Mouse (Mus musculus) layer of hippocampus, postnatal 10 days (tissue): ENCODE measurements around the gene Rpusd2. TPM values are rescaled to one million over a fixed set of nuclear protein-coding genes. Genes with fewer than 3 reads are reported as not detected.
"Not testable (repeated sequence)": the region's sequence is repeated elsewhere in the genome, so short reads cannot be mapped to it uniquely, and the experiment has no call there.

Experiments
- DNase-seq, 2 experiments: peaks; one replicate each; pipeline ENCODE4 v3.0.0; 2021; ENCODE audit warnings: low spot score in 2 of 2
- long read RNA-seq: library from polyadenylated mRNA; stranded (forward); transcript quantifications from one replicate; pipeline ENCODE4 v2.0.0, GENCODE M21; 2023
- total RNA-seq, 2 experiments: library from RNA; stranded (reverse); gene quantifications; 2 replicates each; pipeline ENCODE4 v1.2.3; 2021

Gene Rpusd2
- 1 to 10 TPM; 6.2 to 6.5 TPM for total RNA-seq
- long read RNA-seq, partial matches to known transcripts, result 0 of 3 reads
- long read RNA-seq, other reads (novel, unspliced or antisense), result 0 of 3 reads

DNA sequence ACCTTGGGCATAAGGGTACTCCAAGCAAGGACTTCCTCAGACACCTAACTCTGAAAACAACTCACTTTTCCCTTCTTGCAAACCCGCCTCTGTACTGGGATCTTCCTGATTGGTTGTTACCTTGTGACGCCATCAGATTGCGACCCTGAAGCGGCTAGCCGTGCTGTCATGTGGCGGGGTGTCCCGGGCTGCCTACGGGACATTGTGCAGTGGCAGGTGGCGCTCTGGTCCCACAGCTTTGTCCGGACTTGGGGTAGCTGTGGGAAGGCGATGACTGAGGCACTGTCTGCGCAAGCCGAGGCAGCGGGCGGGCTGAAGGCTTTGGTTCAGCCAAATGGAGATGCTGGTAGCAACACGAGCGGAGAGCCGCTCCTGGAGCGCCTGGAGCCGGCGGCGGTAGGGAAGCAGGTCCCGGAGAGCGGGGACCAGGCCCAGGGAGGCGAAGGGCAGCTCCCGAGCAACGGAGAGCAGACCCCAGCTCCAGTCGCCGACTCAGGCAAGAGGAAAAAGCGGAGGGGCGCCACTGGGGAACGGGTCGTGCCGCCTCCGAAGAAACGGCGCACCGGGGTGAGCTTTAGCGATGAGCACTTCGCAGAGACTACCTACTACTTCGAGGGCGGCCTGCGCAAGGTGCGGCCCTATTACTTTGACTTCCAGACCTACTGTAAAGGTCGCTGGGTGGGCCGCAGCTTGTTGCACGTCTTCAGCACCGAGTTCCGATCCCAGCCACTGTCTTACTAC, at the start of gene Rpusd2:
TSS of gene Rpusd2 (plus strand) at position 135 of the 741 bp plus-strand sequence.
- DNase-seq, result peak; percentile 90 to 93

DNA sequence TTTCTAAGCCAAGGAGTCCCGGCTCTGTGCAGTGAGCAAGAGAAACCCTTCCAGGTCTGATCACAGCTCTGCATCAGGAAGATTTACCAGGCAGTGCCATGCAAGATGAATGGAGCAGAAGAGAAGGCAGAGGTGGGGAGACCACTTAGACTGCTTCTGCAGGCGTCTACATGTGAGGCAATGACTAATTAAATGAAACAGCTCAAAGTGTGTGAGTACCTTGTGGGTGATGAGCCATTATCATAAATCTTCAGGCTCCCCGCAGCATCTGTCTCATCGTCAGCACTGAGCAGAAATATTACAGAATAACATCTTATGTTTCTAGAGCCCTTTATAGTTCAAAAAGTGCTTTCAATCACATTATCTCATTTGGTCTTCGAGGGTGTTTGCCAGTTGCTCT, 39.1 kb upstream of the Rpusd2 start:
- no peak for DNase-seq

DNA sequence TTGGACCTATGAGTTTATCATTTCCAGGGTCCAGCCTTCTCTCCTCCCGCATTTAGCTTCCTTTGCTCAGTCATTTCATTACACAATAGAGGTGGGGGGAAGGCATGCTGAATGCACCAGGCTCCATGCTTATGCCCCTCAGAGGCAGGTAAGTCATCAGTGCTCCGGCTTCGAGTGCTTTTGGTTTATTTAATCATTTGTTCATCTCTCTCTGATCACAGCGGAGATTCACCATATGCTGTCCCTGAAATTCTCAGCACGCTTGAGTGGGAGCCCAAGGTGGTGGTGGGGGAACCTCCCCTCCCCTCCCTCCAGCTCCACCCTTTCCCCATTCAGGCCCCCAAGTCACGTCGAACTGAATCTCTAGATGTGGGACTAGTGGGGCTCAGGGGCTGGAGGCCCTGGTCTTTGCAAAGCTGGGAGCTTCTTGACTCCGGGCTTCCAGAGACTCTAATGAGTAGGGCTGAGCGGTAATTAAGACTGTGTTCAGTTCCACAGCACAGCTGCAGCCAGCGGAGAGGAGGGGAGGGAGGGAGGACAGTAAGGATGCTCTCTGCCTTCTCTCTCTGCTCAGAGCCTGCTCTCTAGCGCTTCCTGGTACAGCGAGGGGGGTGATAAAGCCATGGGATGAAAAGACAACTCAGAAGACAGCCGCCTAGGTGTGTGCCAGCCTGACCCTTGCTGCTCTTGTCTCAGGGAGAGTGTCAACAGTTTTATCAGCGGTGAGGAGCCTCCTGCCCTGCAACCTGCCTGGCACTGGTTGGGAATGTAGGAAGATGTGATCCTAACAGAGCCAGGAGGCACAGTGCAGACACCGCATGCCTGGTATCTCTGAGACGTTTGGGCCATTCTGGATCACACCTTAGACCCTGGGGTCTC, 38.4 kb upstream of the Rpusd2 start:
- peak in 1 of 2 experiments; percentile 9 for DNase-seq

DNA sequence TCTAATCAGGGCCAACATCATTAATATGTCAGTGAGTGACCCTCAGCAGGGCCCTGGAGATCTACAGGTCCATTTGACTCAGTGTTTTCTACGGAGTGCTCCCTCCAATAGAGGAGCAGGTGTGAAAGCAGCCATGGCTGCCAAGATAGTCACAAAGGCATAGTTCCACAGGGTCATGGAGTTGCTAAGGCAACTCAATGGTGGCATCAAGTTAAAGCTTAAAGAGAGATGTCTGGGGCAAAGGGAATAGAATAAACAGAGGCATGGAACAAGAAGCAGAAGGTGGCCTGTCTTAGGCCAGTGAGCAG, 37.8 kb upstream of the Rpusd2 start:
- DNase-seq, result no peak

DNA sequence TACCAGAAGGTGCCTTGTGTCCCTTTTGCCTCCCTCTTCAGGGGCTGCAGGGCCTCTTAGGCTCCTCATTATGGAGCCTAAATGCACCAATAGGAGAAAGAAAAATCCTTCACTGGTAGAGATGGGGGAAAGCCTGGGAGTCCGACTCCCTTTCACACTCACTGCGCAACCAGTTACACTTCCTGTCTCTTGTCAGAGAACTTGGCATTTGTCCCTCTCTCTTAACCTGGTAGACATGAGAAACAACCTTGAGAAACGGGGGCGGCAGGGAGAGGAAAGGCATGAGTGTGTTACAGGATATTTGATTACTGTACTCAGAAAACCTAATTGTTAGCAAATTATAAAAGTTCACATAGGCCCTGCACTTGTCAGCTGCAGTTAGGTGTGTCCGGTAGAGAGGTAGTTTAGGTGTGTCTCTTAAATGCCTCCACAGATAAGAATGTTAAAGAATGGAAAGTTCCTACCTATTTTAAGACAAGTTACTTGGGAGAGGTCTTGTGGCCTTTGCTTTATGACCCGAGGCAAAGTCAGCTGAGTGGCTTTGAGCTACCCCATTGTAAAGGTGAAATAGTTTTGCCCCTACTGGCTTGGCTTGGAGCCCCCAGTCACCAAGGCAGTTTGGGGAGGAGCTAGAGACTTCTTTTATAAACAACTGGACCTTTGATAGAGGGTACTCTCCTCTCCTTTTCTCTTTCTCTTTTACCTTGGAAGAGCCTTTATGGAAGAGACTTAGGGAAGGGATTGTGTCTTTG, 36.3 kb upstream of the Rpusd2 start:
- no peak for DNase-seq

DNA sequence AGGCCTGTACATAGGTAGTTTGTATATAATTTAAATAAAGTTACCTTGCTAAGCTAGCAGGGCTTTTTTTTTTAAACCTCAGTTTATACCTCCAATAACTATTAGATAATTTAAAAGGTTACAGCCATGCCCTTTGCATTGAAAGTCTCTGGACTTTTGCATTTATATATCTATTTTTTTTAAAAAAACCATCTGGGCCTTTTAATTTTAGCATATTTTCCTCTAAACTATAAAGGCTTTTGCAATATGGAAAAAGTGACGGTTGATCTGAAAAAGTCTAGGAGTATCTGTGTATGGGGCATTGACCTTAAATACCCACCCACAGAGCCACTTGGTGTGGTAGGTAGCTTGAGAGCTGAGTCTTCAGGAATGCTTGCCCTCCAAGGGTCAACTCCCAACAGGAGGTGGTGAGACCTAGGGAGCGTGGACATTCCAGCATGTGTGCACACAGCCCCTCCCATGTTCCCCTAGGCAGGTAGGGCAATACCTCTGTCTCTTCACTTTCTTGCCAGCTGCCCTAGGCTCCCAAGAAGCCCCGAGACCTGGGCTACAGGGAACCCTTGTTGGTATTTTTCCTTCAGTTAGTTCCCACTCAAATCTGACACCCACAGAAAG, 35.5 kb upstream of the Rpusd2 start:
- no peak for DNase-seq

DNA sequence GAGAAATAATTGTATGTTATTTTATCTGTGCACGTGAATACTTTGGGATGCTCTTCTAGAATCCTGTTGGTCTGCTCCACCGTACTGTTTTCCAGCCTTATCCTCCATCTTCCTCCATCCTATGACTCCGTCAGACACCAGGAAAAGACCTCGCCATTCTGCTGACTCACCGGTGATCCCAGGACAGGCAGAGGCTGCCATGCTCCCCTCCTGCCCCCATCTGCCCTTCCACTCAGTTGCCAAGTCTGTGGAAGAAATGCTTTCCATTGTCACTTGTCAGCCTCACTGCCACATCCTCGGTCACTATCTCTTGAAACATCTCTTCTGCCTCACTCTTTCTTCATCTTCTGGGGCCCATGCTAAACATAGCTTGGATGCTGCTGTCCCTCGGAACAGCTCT, 27.7 kb upstream of the Rpusd2 start:
- DNase-seq, result no peak

DNA sequence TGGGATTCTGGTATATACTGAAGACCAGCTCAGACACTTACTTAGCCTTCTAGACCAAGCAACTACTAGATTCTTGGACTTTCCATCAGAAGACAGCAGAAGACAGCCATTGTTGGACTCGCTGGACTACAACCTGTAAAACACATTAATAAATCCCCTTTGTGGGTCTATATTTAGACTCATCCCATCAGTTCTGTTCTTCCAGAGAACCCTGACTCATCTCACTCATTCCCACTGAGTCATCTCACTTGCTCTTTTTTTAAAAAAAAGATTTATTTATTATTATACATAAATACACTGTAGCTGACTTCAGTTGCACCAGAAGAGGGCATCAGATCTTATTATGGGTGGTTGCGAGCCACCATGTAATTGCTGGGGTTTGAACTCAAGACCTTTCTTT, 25.2 kb upstream of the Rpusd2 start:
- no peak for DNase-seq

DNA sequence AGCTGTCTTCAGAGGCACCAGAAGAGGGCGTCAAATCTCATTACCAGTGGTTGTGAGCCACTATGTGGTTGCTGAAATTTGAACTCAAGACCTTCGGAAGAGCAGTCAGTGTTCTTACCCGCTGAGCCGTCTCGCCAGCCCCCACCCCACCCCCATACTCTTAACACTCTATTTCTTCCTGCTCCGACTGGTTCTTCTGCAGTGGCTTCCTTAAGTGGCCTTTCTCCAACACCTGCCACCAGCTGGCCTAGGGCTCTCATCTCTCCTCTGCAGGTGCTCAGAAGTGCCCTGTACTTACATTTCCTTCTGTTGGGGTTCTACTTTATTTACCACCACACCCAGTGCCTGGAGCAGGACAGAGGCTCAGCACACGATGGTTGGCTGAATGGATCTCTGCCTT, 19.6 kb upstream of the Rpusd2 start:
- no peak for DNase-seq

DNA sequence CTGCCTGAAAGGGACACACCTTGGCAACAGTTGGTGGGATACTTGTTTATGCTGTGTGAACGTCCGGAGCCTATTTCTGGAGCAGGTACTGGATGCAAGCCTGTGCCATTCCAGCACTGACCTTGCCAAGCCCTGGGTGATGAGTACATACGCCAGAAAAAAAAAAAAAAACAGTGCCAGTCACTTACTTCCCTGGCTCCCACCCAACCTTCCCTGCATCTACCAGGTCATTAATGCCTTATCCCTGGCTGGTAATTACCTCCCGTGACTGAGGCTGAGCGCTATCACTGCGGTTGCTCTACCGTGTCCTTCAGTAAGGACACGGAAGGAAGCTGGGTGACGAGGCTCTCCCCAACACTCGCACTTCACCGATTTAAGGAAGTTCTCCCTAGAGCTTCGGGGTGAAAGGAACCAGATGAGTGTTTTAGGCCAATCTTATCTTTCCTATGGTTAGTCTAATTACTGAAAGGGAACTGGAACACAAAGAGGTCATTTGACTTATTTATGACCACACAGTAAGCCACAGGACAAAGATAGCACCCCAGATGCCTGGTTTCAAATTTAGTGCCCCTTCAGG, 18.9 kb upstream of the Rpusd2 start:
- DNase-seq, result no peak

DNA sequence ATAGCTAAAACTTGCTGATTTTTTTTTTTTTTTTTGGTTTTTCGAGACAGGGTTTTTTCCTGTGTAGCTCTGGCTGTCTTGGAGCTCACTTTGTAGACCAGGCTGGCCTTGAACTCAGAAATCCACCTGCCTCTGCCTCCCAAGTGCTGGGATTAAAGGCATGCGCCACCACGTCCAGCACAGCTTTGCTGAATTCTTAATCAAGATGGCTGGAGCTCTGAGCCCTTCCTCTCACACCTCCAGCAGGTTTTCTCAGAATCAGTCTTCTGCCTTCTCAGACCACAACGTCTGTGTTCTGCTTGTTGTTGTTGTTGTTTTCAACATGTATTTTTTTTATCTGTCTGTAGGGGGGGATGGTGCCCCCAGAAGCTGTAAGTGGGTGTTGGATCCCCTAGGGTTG, 18.3 kb upstream of the Rpusd2 start:
- DNase-seq, result not testable (repeated sequence)

DNA sequence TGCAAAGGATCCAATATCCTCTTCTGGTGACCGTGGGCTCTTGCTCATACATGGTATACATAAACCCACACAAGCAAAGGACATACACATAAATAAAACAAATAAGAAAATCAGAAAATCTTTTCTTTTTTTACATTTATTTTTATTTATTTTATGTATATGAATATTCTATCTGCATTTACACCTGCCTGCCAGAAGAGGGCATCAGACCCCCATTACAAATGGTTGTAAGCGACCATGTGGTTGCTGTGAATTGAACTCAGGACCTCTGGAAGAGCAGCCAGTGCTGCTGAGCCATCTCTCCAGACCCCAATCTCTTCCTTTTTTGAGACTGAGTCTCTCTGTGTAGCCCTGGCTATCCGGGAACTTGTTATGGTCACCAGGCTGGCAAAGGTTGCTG, 16.9 kb upstream of the Rpusd2 start:
- DNase-seq, result no peak

DNA sequence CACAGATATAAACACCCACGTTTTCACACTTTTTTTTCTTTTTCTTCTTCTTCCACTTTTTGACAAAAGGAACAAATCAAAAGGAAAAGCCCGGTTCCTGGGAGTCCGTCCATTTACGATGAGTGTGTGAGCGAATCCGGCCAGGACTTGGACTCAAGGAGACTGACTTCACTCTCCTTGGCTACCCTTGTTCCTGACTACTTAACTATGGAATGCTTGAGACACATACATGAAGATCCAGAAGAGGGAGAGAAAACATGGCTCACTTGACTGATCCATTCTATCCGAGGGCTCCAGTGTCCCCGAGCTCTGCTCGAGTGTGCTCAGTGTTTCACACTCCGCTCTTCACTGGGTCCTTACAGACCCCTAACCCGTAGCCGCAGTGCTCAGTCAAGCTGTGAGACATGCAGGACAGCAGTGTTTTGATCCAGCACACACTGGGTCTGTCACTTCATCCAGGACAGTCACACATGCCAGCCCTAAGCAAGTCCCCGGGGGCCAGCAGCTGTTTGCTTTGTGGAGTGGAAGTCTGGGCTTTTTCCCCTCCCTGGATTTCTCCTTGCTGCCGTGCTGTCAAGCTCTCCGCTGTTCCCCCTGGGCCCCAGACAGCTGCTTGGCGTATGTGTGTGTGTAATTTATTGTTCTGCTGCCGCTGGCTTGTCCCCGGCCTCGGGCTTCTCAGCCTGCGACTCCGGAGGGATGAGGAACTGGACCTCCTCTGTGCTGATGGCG, 16.0 kb upstream of the Rpusd2 start:
- DNase-seq, result peak; percentile 19 to 22

DNA sequence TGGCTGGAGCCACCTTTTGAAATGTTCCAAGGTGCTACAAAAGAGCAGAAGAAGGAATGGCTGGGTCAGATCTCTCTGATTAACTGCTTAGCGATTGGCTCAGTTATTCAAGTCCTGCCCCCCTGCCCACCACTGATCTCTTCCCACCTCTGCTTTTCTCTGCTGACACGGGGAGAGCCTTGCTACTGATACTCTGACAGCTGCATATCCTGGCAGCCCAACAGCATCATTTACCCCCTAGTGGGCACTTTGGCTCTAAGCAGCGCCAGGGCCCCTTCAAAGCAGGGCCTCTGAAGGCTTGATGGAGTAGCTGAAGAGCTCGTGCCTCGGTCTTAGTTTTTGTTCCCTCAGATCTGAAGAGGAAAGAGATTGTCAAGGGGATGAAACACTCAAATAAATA, 15.5 kb upstream of the Rpusd2 start:
- peak; percentile 21 to 30 for DNase-seq

DNA sequence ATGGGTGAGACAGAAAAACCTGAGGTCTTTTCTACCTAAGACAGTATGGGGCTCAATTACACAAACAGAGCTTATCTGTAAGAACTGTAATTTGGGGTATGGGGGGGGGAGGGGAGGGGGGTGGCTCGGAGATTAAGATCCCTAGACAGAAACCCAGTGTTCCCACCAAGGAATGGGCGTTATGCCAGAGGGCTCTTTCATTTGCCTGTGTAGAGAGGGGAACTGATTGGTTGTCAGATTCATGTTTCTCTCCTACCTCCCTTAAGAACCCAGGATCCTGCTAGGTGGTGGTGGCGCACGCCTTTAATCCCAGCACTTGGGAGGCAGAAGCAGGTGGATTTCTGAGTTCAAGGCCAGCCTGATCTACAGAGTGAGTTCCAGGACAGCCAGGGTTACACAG, 15.1 kb upstream of the Rpusd2 start:
- DNase-seq, result peak in 1 of 2 experiments; percentile 21

DNA sequence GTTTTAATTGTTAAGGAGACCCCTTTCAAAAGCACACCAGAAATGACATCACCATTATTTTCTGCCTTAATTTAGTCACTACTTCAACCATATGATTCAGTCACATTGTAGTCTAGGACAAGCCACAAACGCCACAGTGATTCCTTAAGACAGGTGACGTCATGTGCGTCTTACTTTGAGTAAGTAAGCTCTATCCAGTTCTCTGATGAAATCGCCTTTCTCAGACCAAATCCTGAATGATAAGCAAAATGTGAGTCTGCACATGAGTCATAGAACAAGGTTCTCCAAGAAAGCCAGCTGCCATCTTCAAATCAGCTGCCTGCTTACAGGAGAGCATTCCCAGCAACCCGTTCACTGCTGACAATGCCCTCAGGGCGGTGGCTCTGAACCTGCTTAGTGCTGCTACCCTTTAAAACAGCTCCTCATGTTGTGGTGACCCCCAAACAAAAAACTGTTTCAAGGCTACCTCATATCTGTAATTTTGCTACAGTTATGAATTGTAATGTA, 11.4 kb upstream of the Rpusd2 start:
- DNase-seq, result no peak

DNA sequence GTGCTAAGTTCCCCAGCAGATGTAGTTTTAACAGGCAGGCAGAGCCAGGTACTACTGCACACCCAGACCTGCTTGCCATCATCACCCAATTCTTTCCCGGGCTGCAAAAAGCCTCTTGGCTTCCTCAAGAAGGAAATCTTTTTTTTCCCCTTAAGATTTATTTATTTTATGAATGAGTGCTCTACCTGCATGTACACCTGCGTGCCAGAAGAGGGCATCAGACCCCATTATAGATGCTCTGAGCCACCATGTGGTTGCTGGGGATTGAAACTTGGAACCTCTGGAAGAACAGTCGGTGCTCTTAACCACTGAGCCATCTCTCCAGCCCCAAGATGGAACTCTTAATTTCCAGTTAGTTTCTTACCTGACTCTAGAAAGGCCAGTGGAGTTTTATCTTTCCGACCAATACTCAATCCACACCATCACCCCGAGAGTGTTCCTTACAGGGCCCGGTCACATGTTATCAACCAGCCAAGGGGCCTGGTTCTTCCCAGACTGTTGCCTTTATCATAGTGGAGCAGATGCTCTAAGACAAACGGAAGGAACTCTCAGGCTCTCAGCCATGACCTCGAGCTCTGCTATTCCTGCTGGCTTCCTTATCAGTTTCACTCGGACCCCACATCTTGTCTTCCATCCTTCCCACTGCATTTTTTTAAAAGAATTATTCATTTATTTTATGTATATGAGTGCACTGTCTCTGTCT, 9.9 kb upstream of the Rpusd2 start:
- no peak for DNase-seq

DNA sequence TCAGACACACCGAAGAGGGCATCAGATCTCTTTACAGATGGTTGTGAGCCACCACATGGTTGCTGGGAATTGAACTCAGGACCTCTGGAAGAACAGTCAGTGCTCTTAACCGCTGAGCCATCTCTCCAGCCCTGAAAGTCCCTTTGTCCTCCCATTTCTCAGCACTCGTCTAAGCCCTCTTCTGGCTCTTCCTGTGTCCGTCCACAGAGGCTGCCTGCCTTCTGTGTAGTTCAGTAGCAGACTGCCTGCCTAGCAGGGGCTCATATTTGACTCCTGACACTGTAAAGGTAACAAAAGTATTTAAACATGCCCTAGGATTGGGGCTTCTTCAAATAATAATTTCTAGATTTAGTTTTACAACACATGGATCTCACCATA, 9.4 kb upstream of the Rpusd2 start:
- no peak for DNase-seq

DNA sequence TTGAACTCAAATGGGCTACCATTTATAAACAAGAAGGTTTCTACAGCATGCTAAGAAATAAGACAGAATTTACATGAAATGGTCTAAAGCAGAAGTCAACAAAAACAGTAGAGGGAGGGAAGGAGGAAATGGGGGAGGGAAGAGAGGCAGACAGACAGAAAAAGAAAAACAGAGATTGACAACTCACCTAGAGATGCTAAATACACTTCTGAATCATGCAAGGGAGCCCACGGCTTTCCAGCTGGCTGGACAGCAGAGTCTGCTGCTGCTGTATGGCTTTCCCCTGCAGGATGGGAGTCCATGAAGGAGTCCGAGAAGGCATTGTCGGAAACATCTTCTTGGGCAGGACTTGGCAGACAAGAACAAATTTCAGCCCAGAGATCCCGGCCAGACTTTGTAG, 7.6 kb upstream of the Rpusd2 start:
- DNase-seq, result no peak
